Mouse (Mus musculus) ES-E14 (cell line): Measurements from ENCODE around the gene Gabra2. TPM values are rescaled to one million over a fixed set of nuclear protein-coding genes. Genes with fewer than 3 reads are reported as not detected.

Experiments
- DNase-seq: peaks from one replicate; pipeline ENCODE4 v3.0.0-alpha.2; 2013; ENCODE audit warnings: low read depth, low spot score
- H3K27ac ChIP-seq: 2 replicates; pipeline ENCODE4 v1.5.1; 2012; ENCODE audit warnings: low read depth, mild to moderate bottlenecking, low read length, moderate library complexity, mixed read lengths; ENCODE audit not compliant: poor library complexity, insufficient read depth, severe bottlenecking
- H3K36me3 ChIP-seq: 2 replicates; pipeline ENCODE4 v1.6.1; 2012; ENCODE audit warnings: mild to moderate bottlenecking, low read length, moderate library complexity, mixed read lengths; ENCODE audit not compliant: control insufficient read depth, poor library complexity, insufficient read depth, severe bottlenecking
- H3K4me1 ChIP-seq, 2 experiments: fragments of 150-350 bp in 1 of 2; sonication (generic) in 1 of 2; 2 replicates each; pipeline ENCODE4 v1.6.1; 2012; ENCODE audit warnings: low read length in 2 of 2, mild to moderate bottlenecking in 1 of 2, mixed read lengths in 1 of 2; ENCODE audit not compliant: control insufficient read depth in 2 of 2, insufficient read depth in 2 of 2, poor library complexity in 1 of 2
- H3K4me3 ChIP-seq, 2 experiments: fragments of 150-350 bp in 1 of 2; sonication (generic) in 1 of 2; 2 replicates each; pipeline ENCODE4 v1.5.1; 2012; ENCODE audit warnings: low read length in 2 of 2, low read depth in 1 of 2, mild to moderate bottlenecking in 1 of 2, mixed read lengths in 1 of 2; ENCODE audit not compliant: insufficient read depth in 1 of 2, poor library complexity in 1 of 2, severe bottlenecking in 1 of 2
- H3K9ac ChIP-seq: 2 replicates; pipeline ENCODE4 v1.6.1; 2012; ENCODE audit warnings: low read depth, mild to moderate bottlenecking, low read length, mixed read lengths; ENCODE audit not compliant: poor library complexity, insufficient read depth, severe bottlenecking
- H3K9me3 ChIP-seq: fragments of 150-350 bp; sonication (generic); 2 replicates; pipeline ENCODE4 v1.6.1; 2012; ENCODE audit warnings: low read depth, mild to moderate bottlenecking, low read length; ENCODE audit not compliant: control insufficient read depth, insufficient read depth
- CHD2 ChIP-seq: IDR thresholded peaks from 2 replicates; pipeline ENCODE4 v1.6.1; 2014; ENCODE audit warnings: mild to moderate bottlenecking, low read depth, low read length, inconsistent platforms
- HCFC1 ChIP-seq: IDR thresholded peaks from 2 replicates; pipeline ENCODE4 v1.6.1; 2012; ENCODE audit warnings: low read length, inconsistent platforms, borderline replicate concordance; ENCODE audit not compliant: insufficient read depth
- MAFK ChIP-seq: IDR thresholded peaks from 2 replicates; pipeline ENCODE4 v1.6.1; 2014; ENCODE audit warnings: mild to moderate bottlenecking, low read depth, low read length, inconsistent platforms; ENCODE audit not compliant: insufficient read depth
- ZC3H11A ChIP-seq: IDR thresholded peaks from 2 replicates; pipeline ENCODE4 v1.6.1; 2012; ENCODE audit warnings: low read depth, mild to moderate bottlenecking, inconsistent platforms, low read length, borderline replicate concordance
- ZNF384 ChIP-seq: IDR thresholded peaks from 2 replicates; pipeline ENCODE4 v1.6.1; 2012; ENCODE audit warnings: low read depth, low read length, inconsistent platforms
- in situ Hi-C, 2 experiments: fragments of 600-800 bp; cut with MboI; formaldehyde crosslinking; loops; one replicate each; pipeline ENCODE4 v1.15.1; 2025; ENCODE audit warnings: low sequenced_read_pairs in 2 of 2, inconsistent platforms in 1 of 2; ENCODE audit not compliant: unreplicated experiment in 2 of 2
- total RNA-seq: library from RNA; depleted of rRNA; stranded (reverse); fragments of 300-350 nt; gene quantifications from 2 replicates; pipeline ENCODE4 v1.2.3, GENCODE M21; 2012

Gene Gabra2
- total RNA-seq, 1 experiment, result not detected

GRCm38 (mm10) chr5:71091926-71092325, 3.7 kb downstream of the Gabra2 start:
- no peak for DNase-seq
- Histone ChIP-seq H3K4me1 (no peaks in the 10 kb centered on the region), H3K36me3 (no peaks in the 10 kb centered on the region), H3K9ac (no peak overlapping the region), H3K4me3 (no peak overlapping the region), H3K9me3 (no peaks in the 10 kb centered on the region), H3K27ac (no peak overlapping the region)
- in situ Hi-C loops, result no loop called here
- TF ChIP-seq CHD2, result no peak
- no peak for TF ChIP-seq MAFK
- TF ChIP-seq HCFC1, result no peak
- TF ChIP-seq ZC3H11A, result no peak
- TF ChIP-seq ZNF384, result no peak

- no peaks in the 10 kb centered on the region for H3K9me3 ChIP-seq
- no peaks in the 10 kb centered on the region for H3K36me3 ChIP-seq
- in situ Hi-C loops, result no loop called here
- no peaks in the 10 kb centered on the region for H3K4me1 ChIP-seq
- no peak overlapping the region for H3K4me3 ChIP-seq
- no peak for DNase-seq
- H3K9ac ChIP-seq, result no peak overlapping the region
- no peak overlapping the region for H3K27ac ChIP-seq
- TF ChIP-seq MAFK, result no peak
- no peak for TF ChIP-seq CHD2
- TF ChIP-seq HCFC1, result no peak
- TF ChIP-seq ZC3H11A, result no peak
- no peak for TF ChIP-seq ZNF384
These were observed 16.8 kb downstream of the Gabra2 start for GRCm38 (mm10) chr5:71078861-71079260.

- no peak overlapping the region for H3K4me3 ChIP-seq
- no peak overlapping the region for H3K9ac ChIP-seq
- no peak for DNase-seq
- no peaks in the 10 kb centered on the region for H3K36me3 ChIP-seq
- TF ChIP-seq ZNF384, result no peak
- H3K4me1 ChIP-seq, result no peaks in the 10 kb centered on the region
- no peaks in the 10 kb centered on the region for H3K9me3 ChIP-seq
- in situ Hi-C loops, result no loop called here
- H3K27ac ChIP-seq, result no peak overlapping the region
These were observed 34.0 kb downstream of the Gabra2 start for GRCm38 (mm10) chr5:71061696-71062095.

- H3K9ac ChIP-seq, result no peak overlapping the region
- in situ Hi-C loops, result no loop called here
- no peak for DNase-seq
- H3K9me3 ChIP-seq, result no peaks in the 10 kb centered on the region
- H3K36me3 ChIP-seq, result no peaks in the 10 kb centered on the region
- H3K27ac ChIP-seq, result no peak overlapping the region
- no peak overlapping the region for H3K4me3 ChIP-seq
- no peaks in the 10 kb centered on the region for H3K4me1 ChIP-seq
- TF ChIP-seq CHD2 (no peak), MAFK (no peak), HCFC1 (no peak), ZNF384 (no peak), ZC3H11A (no peak)
These were observed 37.6 kb downstream of the Gabra2 start for GRCm38 (mm10) chr5:71058047-71058446.

GRCm38 (mm10) chr5:71037352-71037751, 58.3 kb downstream of the Gabra2 start:
- Histone ChIP-seq H3K9ac (no peak overlapping the region), H3K4me1 (no peaks in the 10 kb centered on the region), H3K27ac (no peak overlapping the region), H3K9me3 (no peaks in the 10 kb centered on the region), H3K36me3 (no peaks in the 10 kb centered on the region), H3K4me3 (no peak overlapping the region)
- no peak for DNase-seq
- in situ Hi-C loops, result no loop called here
- no peak for TF ChIP-seq ZC3H11A
- TF ChIP-seq CHD2, result no peak
- no peak for TF ChIP-seq HCFC1
- TF ChIP-seq MAFK, result no peak
- TF ChIP-seq ZNF384, result no peak
